Mouse (Mus musculus) CH12.LX (cell line): ENCODE measurements around the gene Golt1b.

Source experiments
- CTCF ChIP-seq, 2 experiments: IDR thresholded peaks in 1 of 2; conservative IDR thresholded peaks in 1 of 2; 2 replicates each; pipeline ENCODE4 v1.5.1; 2011 to 2012; ENCODE audit warnings: low read depth in 2 of 2, low read length in 2 of 2, improper control_type of control experiment in 1 of 2, inconsistent platforms in 1 of 2, mild to moderate bottlenecking in 1 of 2, moderate library complexity in 1 of 2
- E2F4 ChIP-seq: IDR thresholded peaks from 2 replicates; pipeline ENCODE4 v1.6.1; 2011; ENCODE audit warnings: low read depth, low read length, improper control_type of control experiment; ENCODE audit not compliant: insufficient replicate concordance
- MYC ChIP-seq: IDR thresholded peaks from 2 replicates; pipeline ENCODE4 v1.6.1; 2011; ENCODE audit warnings: low read depth, mild to moderate bottlenecking, improper control_type of control experiment, low read length
- NELFE ChIP-seq: IDR thresholded peaks from 2 replicates; pipeline ENCODE4 v1.6.1; 2011; ENCODE audit warnings: low read depth, low read length, improper control_type of control experiment
- NRF1 ChIP-seq: IDR thresholded peaks from 2 replicates; pipeline ENCODE4 v1.6.1; 2014; ENCODE audit warnings: low read depth, mild to moderate bottlenecking, inconsistent platforms, low read length, improper control_type of control experiment, moderate library complexity
- POLR2A ChIP-seq: IDR thresholded peaks from 2 replicates; pipeline ENCODE4 v1.6.1; 2011; ENCODE audit warnings: low read depth, mild to moderate bottlenecking, improper control_type of control experiment, low read length
- POLR2AphosphoS2 ChIP-seq: IDR thresholded peaks from 2 replicates; pipeline ENCODE4 v1.6.1; 2011; ENCODE audit warnings: low read depth, low read length, improper control_type of control experiment

DNA sequence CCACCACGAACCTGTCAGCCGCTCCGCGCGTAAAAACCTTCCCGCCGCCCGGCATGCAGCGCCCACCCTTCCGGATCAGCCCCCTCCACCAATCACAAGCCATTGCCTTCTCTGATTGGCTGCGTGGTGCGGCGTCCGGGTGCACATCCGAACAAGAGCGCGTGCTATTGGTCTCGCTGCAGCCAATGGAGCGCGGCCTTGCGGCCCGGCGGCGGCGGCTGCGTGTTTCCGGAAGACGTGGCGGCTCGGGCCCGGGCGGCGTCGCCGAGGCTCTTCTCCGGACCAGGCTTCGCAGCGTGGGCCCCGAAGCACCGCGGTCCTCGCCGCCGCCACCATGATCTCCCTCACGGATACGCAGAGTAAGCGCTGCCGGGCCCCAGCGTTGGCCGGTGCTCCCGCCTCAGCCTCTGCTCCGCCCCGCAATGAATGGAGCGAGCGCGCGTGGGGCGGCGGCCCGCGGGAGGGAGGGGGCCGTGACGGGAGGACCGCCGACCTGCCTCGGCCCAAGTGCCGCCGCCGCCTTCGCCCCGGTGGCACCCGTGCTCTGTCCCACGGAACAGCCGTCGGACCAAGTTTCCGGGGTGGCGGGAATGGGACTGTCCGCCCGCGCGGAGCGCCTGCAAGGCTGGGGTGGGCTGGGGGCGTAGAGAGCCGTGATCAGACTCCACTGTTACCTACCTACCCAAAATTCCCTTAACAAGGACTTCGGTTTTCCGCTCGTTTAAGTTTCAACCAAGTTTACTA is at the start of gene Golt1b, which contains the start of gene Recql:
- TF ChIP-seq POLR2A (peak; percentile 77), E2F4 (peak; percentile 84; the same call in 1 of the 2 replicates), CTCF (conservative IDR thresholded peaks at IDR 0.05 in 1 of 2, IDR thresholded peaks at IDR 0.05 in 1 of 2; ENCODE audit: low read depth in 2 of 2, low read length in 2 of 2) (no peak), NELFE (peak; percentile 76), POLR2AphosphoS2 (no peak), MYC (peak; percentile 68), NRF1 (peak; percentile 60)
